Mouse (Mus musculus) kidney, adult 11 months (tissue): ENCODE results near the gene Hoxa7.

Experiments
- DNase-seq: peaks from one replicate; pipeline ENCODE4 v3.0.0; 2022

Gene Hoxa7

GRCm38 (mm10) chr6:52171331-52171730 lies 50.3 kb downstream of the Hoxa7 start:
- DNase-seq: no peak

- no peak for DNase-seq
Measured at GRCm38 (mm10) chr6:52170898-52171223, 50.8 kb downstream of the Hoxa7 start.

- DNase-seq: peak; percentile 44
Measured at GRCm38 (mm10) chr6:52170166-52170897, 51.3 kb downstream of the Hoxa7 start.

- no peak for DNase-seq
Measured at GRCm38 (mm10) chr6:52169499-52170165, 52.0 kb downstream of the Hoxa7 start.

- no peak for DNase-seq
Measured at GRCm38 (mm10) chr6:52168191-52169055, 53.2 kb downstream of the Hoxa7 start.

- DNase-seq: no peak
Measured at GRCm38 (mm10) chr6:52167736-52168161, 53.9 kb downstream of the Hoxa7 start.

- DNase-seq: no peak
Measured at GRCm38 (mm10) chr6:52167176-52167575, 54.5 kb downstream of the Hoxa7 start.

- no peak for DNase-seq
Measured at GRCm38 (mm10) chr6:52166431-52167077, 55.1 kb downstream of the Hoxa7 start.

- peak; percentile 40 for DNase-seq
Measured at GRCm38 (mm10) chr6:52165441-52166370, 55.9 kb downstream of the Hoxa7 start.

GRCm38 (mm10) chr6:52164626-52165440 lies 56.8 kb downstream of the Hoxa7 start, which contains the start of gene Hoxa2:
Gene Hoxa2, minus strand, starts transcription at chr6:52164831.
- peak; percentile 32 for DNase-seq
